Mouse (Mus musculus) urinary bladder, adult 2 months (tissue): ENCODE data around the gene Hnrnpab. TPM values are rescaled to one million over a fixed set of nuclear protein-coding genes. Genes with fewer than 3 reads are reported as not detected.
"Not testable (repeated sequence)": the region's sequence is repeated elsewhere in the genome, so short reads cannot be mapped to it uniquely, and the experiment has no call there.

Experiments
- DNase-seq: peaks from one replicate; pipeline ENCODE4 v3.0.0; 2022; ENCODE audit warnings: low spot score
- polyA plus RNA-seq: library from polyadenylated mRNA; depleted of rRNA; stranded (reverse); fragments of >200 nt; gene quantifications from 2 replicates; pipeline ENCODE4 v1.2.3, GENCODE M21; 2012

The Hnrnpab gene
- polyA plus RNA-seq, 1 experiment, result 198 TPM

DNA sequence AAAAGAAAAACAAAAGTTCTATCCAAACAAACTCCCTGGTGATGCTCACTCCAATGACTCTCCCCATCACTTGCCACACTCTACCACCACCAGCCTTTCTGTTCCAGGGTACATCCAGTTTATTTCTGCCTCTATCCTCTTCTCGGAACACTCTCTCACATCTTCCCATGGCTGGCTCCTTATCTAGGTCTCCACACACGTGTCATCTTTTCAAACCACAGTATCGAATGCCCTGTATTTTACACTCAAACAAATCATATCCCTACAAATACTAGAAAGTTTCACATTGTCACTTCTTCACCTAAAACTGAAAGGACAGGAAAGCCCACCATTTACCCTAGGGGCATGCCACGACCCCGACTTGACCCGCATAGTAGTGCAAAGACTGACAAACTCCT lies 28.5 kb upstream of the Hnrnpab start:
- DNase-seq, result no peak

DNA sequence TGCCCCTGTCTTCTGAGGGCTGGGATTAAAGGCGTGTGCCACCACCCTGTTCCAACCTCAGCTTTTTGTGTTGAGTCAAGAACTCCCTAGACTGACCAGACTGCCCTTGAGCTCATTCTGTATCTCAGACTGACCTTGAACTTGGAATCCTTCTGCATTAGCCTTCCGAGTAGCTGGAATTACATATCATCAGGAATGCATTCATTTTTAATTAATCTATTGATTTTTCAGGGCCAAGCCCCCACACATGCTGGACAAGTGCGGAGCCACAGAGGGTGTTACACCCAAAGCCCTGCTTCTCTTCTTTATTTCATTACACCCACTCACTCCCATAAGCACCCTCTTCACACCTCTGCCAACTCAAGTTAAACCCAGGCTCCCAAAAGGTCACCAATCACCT lies 27.1 kb upstream of the Hnrnpab start:
- no peak for DNase-seq

DNA sequence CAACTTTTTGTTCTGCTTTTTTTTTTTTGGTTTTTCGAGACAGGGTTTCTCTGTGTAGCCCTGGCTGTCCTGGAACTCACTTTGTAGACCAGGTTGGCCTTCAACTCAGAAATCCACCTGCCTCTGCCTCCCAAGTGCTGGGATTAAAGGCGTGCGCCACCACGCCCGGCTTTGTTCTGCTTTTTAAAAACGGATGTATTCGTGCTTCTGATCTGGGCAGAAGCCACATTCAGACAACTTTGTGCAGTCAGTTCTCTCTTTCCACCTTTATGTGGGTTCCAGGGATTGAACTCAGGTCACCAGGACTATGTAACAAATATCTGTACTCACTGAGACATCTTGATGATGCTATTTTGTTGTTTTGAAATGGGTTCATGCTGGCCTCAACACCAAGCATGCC lies 26.6 kb upstream of the Hnrnpab start:
- DNase-seq, result not testable (repeated sequence)

DNA sequence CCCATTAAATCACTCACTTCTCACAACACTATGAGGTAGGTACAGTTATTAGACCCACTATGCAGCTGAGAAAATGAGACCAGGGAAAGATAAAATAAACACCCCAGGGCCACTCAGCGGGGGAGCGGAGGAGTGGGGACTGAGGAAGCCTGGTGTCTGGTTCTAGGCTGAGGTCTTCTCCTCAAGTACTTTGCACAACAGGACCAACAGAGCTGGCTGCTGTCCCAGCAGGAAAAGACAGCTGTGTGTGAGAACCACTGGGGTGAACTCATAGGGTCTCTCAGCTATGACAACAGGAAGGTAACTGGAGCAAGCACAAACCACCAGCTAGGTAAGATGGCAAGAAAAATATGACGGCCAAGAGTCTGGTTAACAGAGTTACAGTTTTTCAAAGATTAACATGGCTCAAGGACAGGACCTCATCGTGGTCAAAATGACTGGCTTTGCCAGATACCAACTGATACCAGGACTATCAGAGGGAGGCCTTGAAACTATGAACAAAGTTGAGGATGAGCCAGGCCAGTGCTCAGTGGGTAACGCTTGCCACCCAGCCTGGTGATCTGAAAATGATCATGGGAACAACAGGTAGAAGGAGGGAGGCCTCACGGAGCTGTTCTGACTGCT lies 25.6 kb upstream of the Hnrnpab start:
- no peak for DNase-seq

DNA sequence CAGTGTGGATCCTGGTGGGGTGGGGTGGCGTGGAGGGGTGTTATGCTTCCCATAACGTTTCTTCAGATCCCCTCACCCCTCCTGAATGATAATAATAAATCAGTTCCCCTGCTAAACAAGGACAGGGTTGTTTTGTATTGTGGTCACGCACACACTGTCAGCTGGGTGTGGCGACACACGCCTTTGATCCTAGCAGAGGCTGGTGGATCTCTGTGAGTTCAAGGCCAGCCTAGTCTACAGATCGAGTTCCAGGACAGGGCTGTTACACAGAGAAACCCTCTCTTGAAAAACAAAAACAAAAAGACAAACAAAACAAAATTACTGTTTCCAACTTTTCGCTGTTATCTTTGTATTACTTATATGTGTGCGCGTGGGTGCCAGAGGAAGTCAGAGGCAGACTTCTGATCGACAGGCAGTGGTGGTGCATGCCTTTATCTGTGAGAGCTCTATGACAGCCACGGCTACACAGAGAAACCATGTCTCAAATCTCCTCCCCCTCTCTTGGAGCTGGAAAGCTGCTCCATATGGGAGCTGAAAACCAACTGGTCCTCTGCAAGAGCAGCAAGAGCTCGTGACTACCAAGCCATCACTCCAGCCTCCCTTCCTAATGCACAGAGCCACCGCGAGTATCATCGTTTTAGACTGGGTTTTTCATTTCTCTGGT lies 23.1 kb upstream of the Hnrnpab start:
- no peak for DNase-seq

DNA sequence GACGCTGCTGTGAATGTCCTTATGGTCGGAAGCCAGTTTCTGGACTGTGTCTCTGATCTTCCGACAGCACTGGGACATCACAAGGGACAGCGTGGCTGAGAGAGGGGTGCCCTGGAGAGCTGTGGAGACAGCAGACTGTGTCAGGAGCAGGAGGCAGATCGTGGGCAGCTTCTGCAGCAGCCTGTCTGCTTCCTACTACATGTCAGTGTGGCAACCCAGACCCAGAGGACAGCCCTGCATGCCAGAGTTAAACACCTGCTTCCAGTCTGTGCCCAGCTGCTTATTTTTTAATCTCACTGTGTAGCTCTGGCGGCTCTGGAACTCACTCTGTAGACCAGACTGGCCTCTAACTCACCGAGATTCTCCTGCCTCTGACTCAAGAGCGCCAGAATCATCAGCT lies 21.3 kb upstream of the Hnrnpab start:
- DNase-seq, result no peak

DNA sequence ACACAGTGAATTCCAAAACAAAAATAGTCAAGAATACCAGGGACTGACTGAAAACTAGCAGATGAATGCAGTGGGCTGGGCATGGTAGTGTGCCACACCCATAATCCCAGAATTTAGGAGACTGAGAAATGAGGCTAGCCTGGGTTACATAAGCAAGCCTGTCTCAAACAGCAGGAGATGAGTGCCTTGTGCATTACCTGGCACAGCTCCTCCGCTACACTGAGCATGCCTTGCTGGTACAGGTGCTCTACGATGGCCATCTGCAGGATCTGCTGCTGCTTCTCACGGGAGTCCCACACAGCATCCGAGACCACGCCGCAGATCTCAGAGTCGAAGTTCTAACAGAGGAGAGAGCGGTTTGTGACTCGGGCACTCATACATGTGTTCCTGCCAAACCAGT lies 20.8 kb upstream of the Hnrnpab start:
- DNase-seq, result no peak

DNA sequence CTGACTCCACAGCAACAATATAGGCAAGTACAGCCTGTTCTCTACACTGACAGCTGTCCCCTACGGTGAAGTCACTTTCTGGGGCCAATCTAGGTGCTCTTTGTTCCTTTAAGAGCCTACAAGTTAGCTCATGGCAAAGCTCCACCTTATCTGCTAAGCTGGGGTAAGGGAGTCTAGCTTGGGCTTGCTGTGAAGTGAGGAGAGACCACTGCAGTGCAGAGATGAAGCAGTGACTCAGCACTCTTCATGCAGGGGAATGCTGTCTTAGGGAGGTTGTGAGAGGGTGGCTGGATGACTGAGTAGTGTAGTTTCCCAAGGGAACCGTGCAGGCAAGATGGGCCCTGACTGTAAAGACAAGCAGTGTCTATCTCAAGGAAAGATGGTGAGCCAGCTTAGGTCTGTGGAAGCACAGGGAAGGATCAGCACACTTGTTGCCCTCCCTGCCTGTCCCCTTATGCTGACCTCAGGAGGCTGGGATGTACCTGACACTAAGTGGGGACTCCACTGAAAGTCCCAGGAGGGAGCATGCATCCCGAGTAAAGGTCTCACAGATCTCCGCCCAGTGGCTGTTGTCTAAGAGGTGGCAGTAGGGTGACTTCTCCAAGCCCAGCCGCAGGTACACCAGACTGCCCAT lies 18.7 kb upstream of the Hnrnpab start:
- DNase-seq, result no peak

DNA sequence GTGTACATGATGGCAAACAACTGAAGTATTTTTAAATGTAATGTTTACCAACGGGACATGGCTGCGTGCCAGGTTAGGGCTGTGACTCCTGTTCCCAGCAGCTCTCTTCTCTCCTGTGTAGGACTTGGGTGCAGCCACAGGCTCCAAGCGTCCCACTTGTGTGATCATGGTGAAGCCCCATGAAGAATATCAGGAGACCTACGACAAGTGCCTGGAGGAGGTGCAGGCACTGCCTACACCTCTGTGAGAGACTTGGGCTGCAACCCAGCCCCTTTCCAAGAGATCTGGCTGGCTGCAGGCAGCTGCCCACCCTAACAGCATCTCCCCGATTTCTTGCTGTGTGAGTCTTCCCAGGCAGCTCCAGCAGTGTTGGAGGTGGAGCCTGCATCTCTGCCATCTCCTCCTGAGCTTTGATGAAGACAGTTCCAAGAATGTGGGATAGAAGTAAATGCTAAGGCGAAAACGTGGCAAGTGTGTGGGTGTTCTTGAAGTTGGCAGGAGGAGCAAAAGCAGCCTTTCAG lies 16.4 kb upstream of the Hnrnpab start:
- DNase-seq, result no peak

DNA sequence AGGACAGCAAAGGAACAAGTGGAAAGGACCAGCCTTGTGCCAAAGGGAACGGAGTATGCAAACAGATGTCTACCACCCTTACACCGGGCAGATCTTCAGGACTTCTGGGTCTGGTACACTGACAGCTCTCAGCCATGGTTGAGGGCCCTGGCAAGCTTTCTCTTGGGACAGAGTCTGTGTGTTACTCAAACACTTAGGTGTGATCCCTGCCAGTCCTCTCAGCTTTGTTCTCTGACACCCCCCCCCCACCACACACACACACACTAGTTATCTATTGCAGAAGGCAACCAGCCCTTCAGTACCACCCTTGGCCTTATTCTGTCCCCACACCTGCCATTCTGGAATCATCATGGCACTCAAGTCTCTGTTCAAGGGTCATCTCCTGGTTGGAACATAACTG lies 15.1 kb upstream of the Hnrnpab start:
- no peak for DNase-seq

DNA sequence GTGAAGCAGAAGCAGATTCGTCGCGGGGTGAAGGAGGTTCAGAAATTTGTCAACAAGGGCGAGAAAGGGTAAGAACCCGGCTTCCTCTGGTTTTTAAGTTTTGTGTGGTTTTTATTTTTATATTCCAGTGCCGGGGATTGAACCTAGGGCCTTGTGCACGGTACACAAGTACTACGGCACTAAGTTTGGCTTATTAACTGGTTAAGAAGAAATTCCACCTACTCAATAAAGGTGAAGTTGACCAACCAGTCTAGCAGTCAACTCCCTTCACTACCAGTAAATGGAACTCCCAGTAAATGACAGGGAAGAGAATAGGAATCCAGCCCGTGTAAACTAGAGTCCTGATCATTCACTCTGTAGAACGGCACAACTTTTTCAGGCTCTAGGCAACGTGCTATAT lies 13.4 kb upstream of the Hnrnpab start:
- no peak for DNase-seq

DNA sequence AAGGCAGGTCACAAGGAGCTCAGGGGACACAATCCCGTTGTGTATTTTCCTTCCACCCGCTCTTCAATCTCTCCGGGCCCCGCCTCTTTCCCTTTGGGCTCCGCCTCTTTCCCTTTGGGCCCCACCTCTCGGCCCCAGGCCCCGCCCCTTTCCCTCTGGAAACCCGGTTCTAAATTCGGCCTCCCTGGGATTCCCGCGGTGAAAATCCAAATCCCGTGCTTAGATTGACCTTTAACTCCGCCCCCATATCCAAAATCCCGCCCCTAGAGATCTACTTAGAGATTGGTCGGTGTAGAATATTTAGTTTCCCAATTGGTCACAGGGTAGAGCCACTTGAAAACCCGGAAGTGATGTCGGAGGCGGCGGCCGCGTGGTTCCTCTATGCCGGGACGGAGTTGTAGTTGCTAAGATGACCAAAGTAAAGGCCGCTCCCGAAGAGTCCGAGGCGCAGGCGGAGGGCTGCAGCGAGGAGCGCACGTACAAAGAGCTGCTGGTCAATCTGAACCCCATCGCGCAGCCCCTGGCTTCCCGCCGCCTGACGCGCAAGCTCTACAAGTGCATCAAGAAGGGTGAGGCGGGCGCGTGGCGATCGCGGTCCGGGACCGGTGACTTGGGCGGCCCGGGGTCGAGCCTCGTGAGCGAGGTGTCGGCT lies 12.9 kb upstream of the Hnrnpab start, which contains the start of gene Nhp2:
Nhp2 (plus strand) TSS at position 327 of the 652 bp plus-strand sequence.
- DNase-seq, result peak; percentile 67

DNA sequence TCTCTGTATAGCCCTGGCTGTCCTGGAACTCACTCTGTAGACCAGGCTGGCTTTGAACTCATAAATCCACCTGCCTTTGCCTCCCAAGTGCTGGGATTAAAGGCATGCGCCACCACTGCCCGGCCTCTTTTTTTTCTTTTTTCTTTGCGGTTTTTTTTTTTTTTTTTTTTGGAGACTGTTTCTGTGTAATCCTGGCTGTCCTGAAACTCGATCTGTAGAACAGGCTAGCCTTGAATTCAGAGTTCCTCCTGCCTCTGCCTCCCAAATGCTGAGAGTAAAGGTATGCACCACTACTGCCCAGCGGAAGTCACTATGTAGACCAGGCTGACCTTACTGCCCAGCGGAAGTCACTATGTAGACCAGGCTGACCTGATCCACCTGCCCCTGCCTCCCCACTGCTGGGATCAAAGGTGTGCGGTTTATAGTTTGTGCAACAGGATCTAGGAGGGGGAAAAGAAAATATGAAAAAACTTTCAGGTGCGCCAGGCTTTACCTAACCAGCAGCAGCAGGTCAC lies 12.3 kb upstream of the Hnrnpab start:
- DNase-seq, result no peak

DNA sequence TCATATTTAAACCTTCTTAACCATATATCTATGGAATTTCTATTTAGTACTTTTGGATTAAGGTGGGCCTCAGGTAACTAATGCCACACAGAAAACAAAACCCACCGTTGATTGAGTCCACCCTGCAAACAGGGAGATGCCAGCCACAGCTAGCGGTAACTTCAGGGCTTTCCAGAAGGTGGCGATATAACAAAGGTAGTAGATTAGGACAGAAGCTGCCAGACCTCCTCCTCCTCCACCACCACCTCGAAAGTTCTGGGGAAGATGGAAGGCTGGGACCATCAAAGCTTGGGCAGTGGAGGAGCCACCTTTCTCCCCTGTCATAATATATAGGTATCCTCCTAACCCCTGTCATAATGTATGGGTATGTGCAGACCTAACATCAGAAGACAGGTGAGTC lies 11.0 kb upstream of the Hnrnpab start:
- no peak for DNase-seq

DNA sequence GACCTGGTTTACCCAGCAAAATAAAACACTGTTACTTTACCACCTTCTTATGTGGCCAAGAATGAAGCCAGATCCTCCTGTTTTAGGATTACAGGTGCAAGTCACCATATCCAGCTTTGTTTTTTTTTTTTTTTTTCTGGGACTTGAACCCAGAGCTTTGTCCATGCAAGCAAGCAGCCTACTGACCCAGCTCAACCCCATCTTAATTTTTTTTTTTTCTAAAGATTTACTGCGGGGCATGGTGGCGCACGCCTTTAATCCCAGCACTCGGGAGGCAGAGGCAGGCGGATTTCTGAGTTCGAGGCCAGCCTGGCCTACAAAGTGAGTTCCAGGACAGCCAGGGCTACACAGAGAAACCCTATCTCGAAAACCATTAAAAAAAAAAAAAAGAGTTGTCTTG lies 9.5 kb upstream of the Hnrnpab start:
- DNase-seq, result not testable (repeated sequence)

DNA sequence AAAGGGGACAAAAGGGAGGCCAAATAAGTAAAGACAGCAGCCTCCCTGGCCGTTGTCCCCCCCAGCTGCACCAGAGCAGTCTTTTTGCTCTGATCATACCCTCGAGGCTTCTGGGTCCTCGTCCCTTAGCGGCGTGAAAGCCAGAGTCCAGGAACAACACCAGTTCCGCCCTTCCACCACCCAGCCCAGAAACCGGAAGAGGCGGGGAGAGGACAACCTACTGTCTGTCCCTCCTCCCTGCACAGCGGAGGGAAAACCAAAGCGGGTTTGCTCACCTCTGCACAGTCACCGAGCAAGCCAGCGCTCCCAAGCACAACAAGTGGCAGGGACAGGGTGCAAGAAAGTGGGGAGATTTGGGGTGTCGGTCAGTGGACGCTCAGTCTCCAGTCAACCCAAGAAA lies 9.0 kb upstream of the Hnrnpab start:
- DNase-seq, result peak; percentile 61

DNA sequence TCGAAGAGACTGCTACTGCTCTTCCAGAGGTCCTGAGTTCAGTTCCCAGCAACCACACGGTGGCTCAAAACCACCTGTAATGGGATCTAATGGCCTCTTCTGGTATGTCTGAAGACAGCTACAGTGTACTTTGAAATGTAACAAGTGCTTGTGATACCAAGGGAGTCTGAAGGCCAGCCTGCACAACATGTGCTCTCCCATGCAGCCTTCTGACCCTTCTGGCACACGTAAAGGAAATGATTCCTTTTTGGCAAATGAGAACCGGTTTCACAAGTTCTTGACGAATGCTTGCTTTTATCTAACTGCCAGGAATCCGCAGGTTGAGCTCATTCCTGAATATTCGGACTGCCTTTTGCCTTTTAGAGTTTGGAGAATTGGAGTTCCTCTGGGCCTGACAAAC lies 8.5 kb upstream of the Hnrnpab start:
- no peak for DNase-seq

DNA sequence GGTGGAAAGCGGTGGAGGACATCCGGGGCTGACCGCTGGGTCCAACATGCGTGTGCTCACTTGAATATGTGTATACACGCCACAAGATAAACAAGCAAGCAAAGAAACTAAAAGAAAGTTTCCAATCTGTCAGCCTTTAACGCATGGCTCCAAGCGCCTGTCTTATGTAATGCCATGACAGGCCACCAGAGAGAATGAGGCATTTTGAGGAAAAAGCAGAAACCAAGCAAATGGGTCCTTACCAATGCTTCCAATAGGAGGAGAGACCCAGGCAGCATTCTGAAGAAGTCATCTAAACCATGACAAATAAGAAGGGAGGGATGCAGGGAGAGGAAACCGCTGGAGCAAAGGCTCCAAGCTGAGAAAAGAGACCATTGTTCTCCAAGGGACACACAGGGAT lies 7.6 kb upstream of the Hnrnpab start:
- DNase-seq, result no peak

DNA sequence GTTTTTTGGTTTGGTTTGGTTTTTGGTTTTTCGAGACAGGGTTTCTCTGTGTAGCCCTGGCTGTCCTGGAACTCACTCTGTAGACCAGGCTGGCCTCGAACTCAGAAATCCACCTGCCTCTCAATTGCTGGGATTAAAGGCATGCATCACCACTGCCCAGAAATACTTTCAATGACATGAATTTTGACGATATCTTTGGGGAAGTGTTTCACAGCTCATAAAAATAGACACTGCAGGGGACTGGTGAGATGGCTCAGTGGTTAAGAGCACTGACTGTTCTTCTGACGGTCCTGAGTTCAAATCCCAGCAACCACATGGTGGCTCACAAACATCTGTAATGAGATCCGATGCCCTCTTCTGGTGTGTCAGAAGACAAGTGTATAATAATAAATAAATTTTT lies 3.3 kb upstream of the Hnrnpab start:
- DNase-seq, result not testable (repeated sequence)

DNA sequence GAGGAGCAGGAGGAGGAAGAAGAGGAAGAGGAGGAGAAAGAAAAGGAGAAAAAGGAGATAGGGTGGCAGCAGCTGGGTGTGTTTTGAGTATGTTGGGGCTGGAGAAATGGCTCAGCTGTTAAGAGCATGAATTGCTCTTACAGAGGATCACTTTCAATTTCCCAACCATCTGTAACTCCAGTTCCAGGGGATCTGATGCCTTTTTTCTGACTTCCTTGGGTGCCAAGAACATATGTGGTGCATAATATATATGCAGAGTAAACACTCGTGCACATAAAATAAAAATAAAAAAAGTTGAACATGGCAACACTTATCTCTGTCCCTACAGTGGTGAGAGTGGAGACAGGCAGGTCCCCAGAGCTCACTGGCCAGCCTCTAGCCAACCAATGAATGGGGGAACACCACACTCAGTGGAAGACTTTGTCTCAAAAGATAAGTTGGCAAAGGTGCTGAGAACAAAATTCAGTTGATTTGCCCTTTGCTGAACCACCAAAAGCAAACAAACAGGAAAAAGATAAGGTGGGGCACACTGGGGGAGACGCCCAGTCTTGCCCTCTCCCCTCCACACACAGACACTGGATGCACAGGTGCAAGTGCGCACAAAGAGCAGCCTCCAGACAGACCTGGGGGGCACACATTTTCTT lies 2.7 kb upstream of the Hnrnpab start:
- no peak for DNase-seq

DNA sequence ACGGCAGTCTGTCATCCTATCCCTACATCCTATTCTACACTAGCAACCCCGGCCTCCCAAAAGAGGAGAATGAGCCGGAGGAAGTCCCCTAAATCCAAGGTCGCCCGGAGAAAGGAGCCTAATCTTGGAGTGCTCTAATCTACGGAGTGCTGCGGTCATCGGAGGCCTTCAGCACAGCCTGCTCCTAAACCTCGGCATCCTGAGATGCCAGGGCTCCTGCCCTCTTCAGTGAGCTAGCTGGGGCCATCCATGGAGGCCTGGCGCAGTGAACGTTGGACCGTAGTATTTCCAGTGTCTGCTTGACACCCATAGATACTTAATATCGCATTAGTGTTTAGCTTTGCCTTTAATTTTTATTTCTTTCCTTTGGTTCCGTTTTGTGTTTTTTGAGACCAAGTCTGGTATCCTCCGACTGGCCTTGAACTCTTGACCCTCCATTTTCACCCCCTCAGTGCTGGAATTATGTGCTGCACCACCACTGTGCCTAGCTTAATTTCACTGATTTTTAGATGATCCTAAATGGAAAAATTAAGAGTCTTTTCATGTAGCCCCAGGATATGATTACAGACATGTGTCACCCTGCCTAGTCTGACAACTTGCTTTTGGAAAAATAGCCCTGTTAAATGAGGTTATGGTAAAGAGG lies 570 bp upstream of the Hnrnpab start:
- DNase-seq, result no peak
